Mouse (Mus musculus) neural tube, embryonic 15.5 days (tissue): ENCODE results near the gene Tlr12. TPM values are rescaled to one million over a fixed set of nuclear protein-coding genes. Genes with fewer than 3 reads are reported as not detected.
A peak's percentile ranks its signal among the peaks of the same experiment; 100 is the strongest.

Experiments
- ATAC-seq: fragments of 200-750 bp; cut with Nextera tagmentation; 2 replicates; pipeline ENCODE4 v1.8.0; 2017; ENCODE audit warnings: mild to moderate bottlenecking, moderate TSS enrichment, moderate library complexity; ENCODE audit not compliant: low FRiP score
- H3K27ac ChIP-seq: fragments of 300-500 bp; sonication (generic); replicated peaks from 2 replicates; pipeline ENCODE4 v1.5.1; 2015; ENCODE audit warnings: mild to moderate bottlenecking, inconsistent platforms
- H3K27me3 ChIP-seq: fragments of 300-500 bp; sonication (generic); replicated peaks from 2 replicates; pipeline ENCODE4 v1.6.1; 2015; ENCODE audit warnings: inconsistent platforms
- H3K36me3 ChIP-seq: fragments of 300-500 bp; sonication (generic); 2 replicates; pipeline ENCODE4 v1.6.1; 2015; ENCODE audit warnings: inconsistent platforms
- H3K4me1 ChIP-seq: fragments of 300-500 bp; sonication (generic); 2 replicates; pipeline ENCODE4 v1.6.1; 2015; ENCODE audit warnings: inconsistent platforms
- H3K4me2 ChIP-seq: fragments of 300-500 bp; sonication (generic); 2 replicates; pipeline ENCODE4 v1.6.1; 2015; ENCODE audit warnings: inconsistent platforms, mild to moderate bottlenecking, moderate library complexity
- H3K4me3 ChIP-seq: fragments of 300-500 bp; sonication (generic); replicated peaks from 2 replicates; pipeline ENCODE4 v1.5.1; 2015; ENCODE audit warnings: mild to moderate bottlenecking, inconsistent platforms
- H3K9ac ChIP-seq: fragments of 300-500 bp; sonication (generic); replicated peaks from 2 replicates; pipeline ENCODE4 v1.6.1; 2015; ENCODE audit warnings: mild to moderate bottlenecking, inconsistent platforms
- H3K9me3 ChIP-seq: fragments of 300-500 bp; sonication (generic); replicated peaks from 2 replicates; pipeline ENCODE4 v1.6.1; 2016; ENCODE audit warnings: inconsistent platforms
- WGBS: fragments of 180-500 bp; shearing (Covaris S2); methylation state at CpG from one replicate; pipeline ENCODE4 v1.1.7; 2015; ENCODE audit warnings: mixed read lengths; 5-methylcytosine and 5-hydroxymethylcytosine counted together
- polyA plus RNA-seq: library from polyadenylated mRNA; unstranded; fragments of >200 nt; fragmentation: Nextera tagmentation; extraction: Ambion mirVana; gene quantifications from 2 replicates; pipeline ENCODE4 v1.2.1, GENCODE M21; 2015

Tlr12 gene
- polyA plus RNA-seq, 1 experiment from 2014 or later = 2.0 TPM

GRCm38 (mm10) chr4:128646762-128647161 is 28.3 kb upstream of the Tlr12 start:
- no peak overlapping the region for H3K4me3 ChIP-seq
- WGBS = 53% methylated on average over 7 of the region's 7 CpGs
- no peak for ATAC-seq

GRCm38 (mm10) chr4:128645896-128646295 is 27.5 kb upstream of the Tlr12 start:
- 83% methylated on average over 6 of the region's 6 CpGs for WGBS

More at GRCm38 (mm10) chr4:128646762-128647161, 28.3 kb upstream of the Tlr12 start:
- Histone ChIP-seq H3K9me3 (no peaks in the 10 kb centered on the region), H3K4me1 (peaks cover 11% of the 10 kb centered on the region; the same call in 1 of the 2 replicates), H3K9ac (no peak overlapping the region), H3K27me3 (no peaks in the 10 kb centered on the region), H3K4me2 (no peak overlapping the region), H3K36me3 (no peaks in the 10 kb centered on the region), H3K27ac (no peak overlapping the region)

GRCm38 (mm10) chr4:128641766-128642717 is 23.6 kb upstream of the Tlr12 start:
- Histone ChIP-seq H3K9ac (no peak overlapping the region), H3K4me1 (peaks cover 15% of the 10 kb centered on the region), H3K4me2 (no peak overlapping the region), H3K36me3 (no peaks in the 10 kb centered on the region), H3K4me3 (no peak overlapping the region), H3K27ac (peak overlapping the region; percentile 10; the same call in 1 of the 2 replicates), H3K9me3 (no peaks in the 10 kb centered on the region), H3K27me3 (no peaks in the 10 kb centered on the region)
- no peak for ATAC-seq
- WGBS = 26% methylated on average over 23 of the region's 23 CpGs

More at GRCm38 (mm10) chr4:128645896-128646295, 27.5 kb upstream of the Tlr12 start:
- Histone ChIP-seq H3K4me2 (no peak overlapping the region), H3K27me3 (no peaks in the 10 kb centered on the region), H3K36me3 (no peaks in the 10 kb centered on the region), H3K27ac (no peak overlapping the region), H3K4me3 (no peak overlapping the region), H3K4me1 (0 out of 2 replicates have a peak, but pooled peaks cover 8% of the 10 kb centered on the region), H3K9ac (no peak overlapping the region), H3K9me3 (no peaks in the 10 kb centered on the region)
- no peak for ATAC-seq

GRCm38 (mm10) chr4:128638265-128638923 is 20.0 kb upstream of the Tlr12 start:
- H3K36me3 ChIP-seq = no peaks in the 10 kb centered on the region
- no peak overlapping the region for H3K4me3 ChIP-seq
- ATAC-seq = no peak
- no peaks in the 10 kb centered on the region for H3K9me3 ChIP-seq
- peaks cover 28% of the 10 kb centered on the region for H3K4me1 ChIP-seq
- no peak overlapping the region for H3K4me2 ChIP-seq
- no peaks in the 10 kb centered on the region for H3K27me3 ChIP-seq
- 70% methylated on average over 18 of the region's 18 CpGs for WGBS
- H3K27ac ChIP-seq = no peak overlapping the region
- H3K9ac ChIP-seq = no peak overlapping the region

GRCm38 (mm10) chr4:128637250-128637649 is 18.8 kb upstream of the Tlr12 start:
- Histone ChIP-seq H3K9me3 (no peaks in the 10 kb centered on the region), H3K27me3 (no peaks in the 10 kb centered on the region), H3K4me2 (no peak overlapping the region), H3K36me3 (no peaks in the 10 kb centered on the region), H3K4me3 (no peak overlapping the region), H3K4me1 (peaks cover 28% of the 10 kb centered on the region), H3K9ac (no peak overlapping the region), H3K27ac (peak overlapping the region; percentile 35; the same call in 1 of the 2 replicates)
- no peak for ATAC-seq
- 39% methylated on average over 11 of the region's 11 CpGs for WGBS

GRCm38 (mm10) chr4:128635894-128636585 is 17.6 kb upstream of the Tlr12 start:
- no peaks in the 10 kb centered on the region for H3K9me3 ChIP-seq
- H3K27me3 ChIP-seq = no peaks in the 10 kb centered on the region
- no peak overlapping the region for H3K27ac ChIP-seq
- H3K36me3 ChIP-seq = no peaks in the 10 kb centered on the region
- peaks cover 28% of the 10 kb centered on the region for H3K4me1 ChIP-seq
- 54% methylated on average over 10 of the region's 10 CpGs for WGBS
- H3K9ac ChIP-seq = no peak overlapping the region
- no peak overlapping the region for H3K4me3 ChIP-seq
- ATAC-seq = no peak
- no peak overlapping the region for H3K4me2 ChIP-seq

- Histone ChIP-seq H3K4me1 (peaks cover 28% of the 10 kb centered on the region), H3K4me2 (no peak overlapping the region), H3K9me3 (no peaks in the 10 kb centered on the region), H3K27me3 (no peaks in the 10 kb centered on the region), H3K36me3 (no peaks in the 10 kb centered on the region), H3K4me3 (no peak overlapping the region), H3K27ac (no peak overlapping the region), H3K9ac (no peak overlapping the region)
- 70% methylated on average over 7 of the region's 7 CpGs for WGBS
- no peak for ATAC-seq
These were observed 17.0 kb upstream of the Tlr12 start for GRCm38 (mm10) chr4:128635451-128635850.

GRCm38 (mm10) chr4:128621109-128621508 is 2.7 kb upstream of the Tlr12 start:
- H3K9me3 ChIP-seq = 0 out of 2 replicates have a peak, but pooled peaks cover 7% of the 10 kb centered on the region

GRCm38 (mm10) chr4:128620572-128620971 is 2.2 kb upstream of the Tlr12 start:
- Histone ChIP-seq H3K4me1 (peaks cover 5% of the 10 kb centered on the region; the same call in 1 of the 2 replicates), H3K4me2 (no peak overlapping the region), H3K4me3 (no peak overlapping the region), H3K9me3 (0 out of 2 replicates have a peak, but pooled peaks cover 7% of the 10 kb centered on the region), H3K27ac (no peak overlapping the region), H3K36me3 (no peaks in the 10 kb centered on the region), H3K27me3 (no peaks in the 10 kb centered on the region), H3K9ac (no peak overlapping the region)
- no peak for ATAC-seq
- 89% methylated on average over 6 of the region's 6 CpGs for WGBS

More at GRCm38 (mm10) chr4:128621109-128621508, 2.7 kb upstream of the Tlr12 start:
- no peak overlapping the region for H3K4me2 ChIP-seq
- no peaks in the 10 kb centered on the region for H3K36me3 ChIP-seq
- 90% methylated on average over 8 of the region's 8 CpGs for WGBS
- H3K27me3 ChIP-seq = no peaks in the 10 kb centered on the region
- no peak overlapping the region for H3K27ac ChIP-seq
- H3K4me3 ChIP-seq = no peak overlapping the region
- peaks cover 5% of the 10 kb centered on the region; the same call in 1 of the 2 replicates for H3K4me1 ChIP-seq
- no peak for ATAC-seq
- no peak overlapping the region for H3K9ac ChIP-seq

- ATAC-seq = no peak
- Histone ChIP-seq H3K4me1 (peaks cover 5% of the 10 kb centered on the region; the same call in 1 of the 2 replicates), H3K4me3 (no peak overlapping the region), H3K4me2 (no peak overlapping the region), H3K9me3 (no peaks in the 10 kb centered on the region), H3K27ac (no peak overlapping the region), H3K36me3 (no peaks in the 10 kb centered on the region), H3K9ac (no peak overlapping the region), H3K27me3 (no peaks in the 10 kb centered on the region)
- 44% methylated on average over 2 of the region's 2 CpGs for WGBS
These were observed 544 bp upstream of the Tlr12 start for GRCm38 (mm10) chr4:128618963-128619362.
